Mouse (Mus musculus) ES-E14 (cell line): ENCODE data around the gene Cdkl3.

Experiments
- CHD2 ChIP-seq: IDR thresholded peaks from 2 replicates; pipeline ENCODE4 v1.6.1; 2014; ENCODE audit warnings: mild to moderate bottlenecking, low read depth, low read length, inconsistent platforms
- MAFK ChIP-seq: IDR thresholded peaks from 2 replicates; pipeline ENCODE4 v1.6.1; 2014; ENCODE audit warnings: mild to moderate bottlenecking, low read depth, low read length, inconsistent platforms; ENCODE audit not compliant: insufficient read depth
- ZNF384 ChIP-seq: IDR thresholded peaks from 2 replicates; pipeline ENCODE4 v1.6.1; 2012; ENCODE audit warnings: low read depth, low read length, inconsistent platforms

DNA sequence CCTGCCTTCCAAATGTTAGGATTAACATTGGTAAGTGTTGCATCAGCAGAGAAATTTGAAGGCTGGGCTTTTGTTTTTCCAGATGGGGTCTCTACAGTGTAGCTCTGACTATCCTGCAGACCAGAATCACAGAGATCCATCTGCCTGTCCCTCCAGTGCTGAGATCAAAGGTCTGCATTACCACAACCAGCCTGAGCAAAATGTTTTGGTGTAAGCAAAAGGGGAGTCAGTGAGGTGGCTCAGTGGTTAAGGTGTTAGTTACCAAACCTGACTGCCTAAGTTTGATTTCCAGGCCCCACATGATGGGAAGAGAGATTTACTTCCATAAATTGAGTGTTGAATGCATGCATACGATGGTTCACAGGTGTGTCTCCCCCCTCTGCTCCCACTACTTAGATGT, 105.4 kb downstream of the Cdkl3 start:
- TF ChIP-seq ZNF384, result no peak
- TF ChIP-seq CHD2, result no peak
- no peak for TF ChIP-seq MAFK
